Mouse (Mus musculus) hindbrain, embryonic 12.5 days (tissue): ENCODE results near the gene Olfr1423. TPM values are rescaled to one million over a fixed set of nuclear protein-coding genes. Genes with fewer than 3 reads are reported as not detected.

Source experiments
- ATAC-seq: fragments of 200-750 bp; cut with Nextera tagmentation; 2 replicates; pipeline ENCODE4 v1.8.0; 2017; ENCODE audit warnings: moderate TSS enrichment; ENCODE audit not compliant: low FRiP score
- H3K27ac ChIP-seq: fragments of 300-500 bp; sonication (generic); 2 replicates; pipeline ENCODE4 v1.5.1; 2016; ENCODE audit warnings: mild to moderate bottlenecking
- H3K27me3 ChIP-seq: fragments of 300-500 bp; sonication (generic); 2 replicates; pipeline ENCODE4 v1.6.1; 2016; ENCODE audit warnings: mild to moderate bottlenecking
- H3K36me3 ChIP-seq: fragments of 300-500 bp; sonication (generic); 2 replicates; pipeline ENCODE4 v1.6.1; 2016; ENCODE audit warnings: mild to moderate bottlenecking
- H3K4me1 ChIP-seq: fragments of 300-500 bp; sonication (generic); 2 replicates; pipeline ENCODE4 v1.6.1; 2016
- H3K4me2 ChIP-seq: fragments of 300-500 bp; sonication (generic); replicated peaks from 2 replicates; pipeline ENCODE4 v1.6.1; 2016; ENCODE audit warnings: mild to moderate bottlenecking
- H3K4me3 ChIP-seq: fragments of 300-500 bp; sonication (generic); 2 replicates; pipeline ENCODE4 v1.5.1; 2016; ENCODE audit warnings: mild to moderate bottlenecking
- H3K9ac ChIP-seq: fragments of 300-500 bp; sonication (generic); 2 replicates; pipeline ENCODE4 v1.6.1; 2016; ENCODE audit warnings: mild to moderate bottlenecking, moderate library complexity
- H3K9me3 ChIP-seq: fragments of 300-500 bp; sonication (generic); replicated peaks from 2 replicates; pipeline ENCODE4 v1.6.1; 2016; ENCODE audit warnings: mild to moderate bottlenecking
- WGBS: fragments of 180-500 bp; shearing (Covaris S2); methylation state at CpG from one replicate; pipeline ENCODE4 v1.1.7; 2016; 5-methylcytosine and 5-hydroxymethylcytosine counted together
- polyA plus RNA-seq: library from polyadenylated mRNA; unstranded; fragments of >200 nt; fragmentation: Nextera tagmentation; extraction: Ambion mirVana; gene quantifications from 2 replicates; pipeline ENCODE4 v1.2.1, GENCODE M21; 2016

Olfr1423 gene
- polyA plus RNA-seq, 1 experiment from 2014 or later = 0.04 TPM

DNA sequence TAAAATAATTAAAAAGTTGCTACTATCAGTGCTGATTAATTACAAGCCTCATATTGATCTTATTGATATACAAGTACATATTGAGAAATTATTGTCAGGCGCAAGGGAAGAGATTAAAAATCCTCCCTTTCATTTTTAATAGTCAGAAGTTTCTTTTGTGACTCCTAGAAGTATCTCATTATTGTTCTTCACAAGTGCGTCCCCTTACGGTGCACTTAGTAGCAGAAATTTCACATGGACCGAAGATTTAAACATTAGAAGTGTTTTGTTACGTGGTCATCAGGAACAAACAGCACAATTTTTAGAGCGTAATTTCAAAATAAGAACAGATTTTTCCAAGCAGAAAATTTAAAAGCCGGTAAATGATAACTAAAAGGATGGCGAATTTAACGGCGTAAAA lies 28.5 kb downstream of the Olfr1423 start:
- H3K27me3 ChIP-seq = no peaks in the 10 kb centered on the region
- H3K4me3 ChIP-seq = peak overlapping the region; percentile 59
- peak overlapping the region; percentile 39; the same call in 1 of the 2 replicates for H3K9ac ChIP-seq
- under 1% methylated on average over 10 of the region's 10 CpGs for WGBS
- H3K36me3 ChIP-seq = no peaks in the 10 kb centered on the region
- ATAC-seq = no peak
- no peaks in the 10 kb centered on the region for H3K9me3 ChIP-seq
- peak overlapping the region; percentile 59 for H3K4me2 ChIP-seq
- no peak overlapping the region for H3K27ac ChIP-seq
- H3K4me1 ChIP-seq = peaks cover under 1% of the 10 kb centered on the region; the same call in 1 of the 2 replicates

DNA sequence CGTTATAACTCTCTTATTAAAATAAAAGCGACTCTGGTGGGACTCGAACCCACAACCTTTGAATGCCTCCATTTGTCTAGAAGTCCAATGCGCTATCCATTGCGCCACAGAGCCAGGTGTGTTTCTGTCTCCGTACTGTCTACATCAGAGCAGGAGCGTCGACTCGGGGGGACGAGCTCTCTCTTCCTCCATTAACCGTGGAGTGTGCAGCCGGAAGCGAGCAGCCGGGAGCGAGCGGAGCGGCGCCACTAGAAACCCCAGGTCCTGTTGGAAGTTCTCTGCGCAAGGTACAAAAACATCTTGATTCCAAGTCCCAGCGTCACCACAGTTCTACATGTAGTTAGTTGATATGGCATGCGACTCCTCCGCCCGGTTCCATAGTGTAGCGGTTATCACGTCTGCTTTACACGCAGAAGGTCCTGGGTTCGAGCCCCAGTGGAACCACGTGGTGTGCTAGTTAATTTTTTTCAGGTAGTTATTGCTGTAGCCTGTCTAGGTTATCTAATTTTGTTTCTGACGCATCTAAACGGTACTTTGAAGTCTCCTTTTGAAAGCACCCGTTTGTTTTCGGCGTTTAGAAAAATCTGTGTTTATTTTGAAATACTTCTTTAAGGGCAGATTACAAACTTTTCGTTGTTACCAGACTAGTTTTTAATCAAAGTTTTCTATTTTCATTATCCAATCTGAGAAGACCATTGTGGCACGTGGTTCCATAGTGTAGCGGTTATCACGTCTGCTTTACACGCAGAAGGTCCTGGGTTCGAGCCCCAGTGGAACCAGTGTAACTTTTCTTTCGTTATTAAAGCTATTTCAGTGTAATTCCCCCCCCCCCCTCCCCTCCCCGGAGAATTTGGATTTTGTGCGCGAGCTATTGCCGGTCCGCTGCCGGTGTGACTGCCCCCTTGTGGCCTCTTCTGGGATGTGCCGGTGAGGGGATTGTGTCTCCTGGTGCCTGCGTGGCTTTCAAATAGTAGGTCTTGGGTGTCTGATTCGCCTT lies 29.3 kb downstream of the Olfr1423 start:
- peak overlapping the region; percentile 70 for H3K27ac ChIP-seq
- peak overlapping the region; percentile 59 for H3K4me2 ChIP-seq
- peak; percentile 82 for ATAC-seq
- under 1% methylated on average over 49 of the region's 49 CpGs for WGBS
- no peak overlapping the region for H3K9ac ChIP-seq
- H3K36me3 ChIP-seq = no peaks in the 10 kb centered on the region
- peak overlapping the region; percentile 59 for H3K4me3 ChIP-seq
- H3K4me1 ChIP-seq = peaks cover 6% of the 10 kb centered on the region; the same call in 1 of the 2 replicates
- H3K9me3 ChIP-seq = no peaks in the 10 kb centered on the region
- H3K27me3 ChIP-seq = no peaks in the 10 kb centered on the region

DNA sequence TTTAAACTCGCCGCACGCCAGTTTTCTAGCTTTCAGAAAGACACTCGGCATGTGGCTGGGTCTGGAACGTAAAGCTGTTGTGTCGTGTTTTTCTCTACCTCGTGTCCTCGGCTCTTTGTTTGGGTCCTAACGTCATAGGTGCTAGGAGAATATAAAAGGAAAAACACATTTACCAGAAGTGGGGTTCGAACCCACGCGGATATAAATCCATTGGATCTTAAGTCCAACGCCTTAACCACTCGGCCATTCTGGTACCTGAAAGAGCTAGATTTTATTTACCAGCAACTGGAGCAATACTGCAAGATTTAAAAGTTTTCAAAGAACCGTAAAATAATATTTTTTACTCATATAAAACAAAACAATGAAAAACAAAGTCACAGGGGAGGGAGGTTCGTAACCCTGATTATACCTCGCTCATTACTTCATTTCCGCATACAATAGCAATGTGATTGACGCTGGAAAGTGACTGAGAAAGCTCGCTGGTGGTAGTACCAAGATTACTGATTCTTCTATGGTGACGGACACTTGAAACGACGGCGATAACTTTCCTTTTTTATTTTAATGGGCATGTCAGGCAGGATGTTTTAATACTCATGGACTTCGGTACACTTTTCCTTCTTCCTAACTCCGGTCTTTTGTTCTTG lies 30.1 kb downstream of the Olfr1423 start:
- Histone ChIP-seq H3K9me3 (no peaks in the 10 kb centered on the region), H3K9ac (peak overlapping the region; percentile 77), H3K4me2 (peak overlapping the region; percentile 59), H3K4me1 (peaks cover 7% of the 10 kb centered on the region), H3K27me3 (no peaks in the 10 kb centered on the region), H3K36me3 (no peaks in the 10 kb centered on the region), H3K27ac (peak overlapping the region; percentile 91), H3K4me3 (peak overlapping the region; percentile 59)
- ATAC-seq = peak; percentile 59
- under 1% methylated on average over 26 of the region's 26 CpGs for WGBS

DNA sequence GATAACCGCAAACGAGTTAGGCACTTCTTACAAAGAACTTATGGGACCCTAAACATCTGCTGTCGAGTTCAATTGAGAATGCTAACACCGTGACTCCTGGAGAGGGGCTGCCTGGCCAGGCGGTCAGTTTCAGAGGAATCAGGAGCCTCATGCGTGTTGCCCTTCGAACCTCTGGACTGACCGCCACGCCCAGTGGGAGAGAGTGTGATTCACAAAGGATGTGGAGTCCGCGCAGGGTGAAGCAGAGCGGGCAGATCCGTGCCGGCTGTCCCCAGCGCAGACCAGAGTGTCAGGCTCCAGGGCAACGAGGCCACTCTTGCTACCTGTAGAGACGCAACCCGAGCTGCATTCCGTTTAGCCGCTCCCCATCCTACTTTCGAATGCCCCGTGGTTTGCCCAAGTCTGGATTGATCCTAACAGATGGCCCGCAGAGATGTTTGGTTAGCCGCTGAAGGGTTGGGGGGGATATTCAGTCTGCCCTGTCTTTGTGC lies 30.8 kb downstream of the Olfr1423 start:
- peak overlapping the region; percentile 77 for H3K9ac ChIP-seq
- 1% methylated on average over 24 of the region's 24 CpGs for WGBS
- no peaks in the 10 kb centered on the region for H3K36me3 ChIP-seq
- peak overlapping the region; percentile 59 for H3K4me3 ChIP-seq
- peaks cover 7% of the 10 kb centered on the region for H3K4me1 ChIP-seq
- ATAC-seq = peak; percentile 23
- peak overlapping the region; percentile 91 for H3K27ac ChIP-seq
- peak overlapping the region; percentile 59 for H3K4me2 ChIP-seq
- H3K9me3 ChIP-seq = no peaks in the 10 kb centered on the region
- H3K27me3 ChIP-seq = no peaks in the 10 kb centered on the region

DNA sequence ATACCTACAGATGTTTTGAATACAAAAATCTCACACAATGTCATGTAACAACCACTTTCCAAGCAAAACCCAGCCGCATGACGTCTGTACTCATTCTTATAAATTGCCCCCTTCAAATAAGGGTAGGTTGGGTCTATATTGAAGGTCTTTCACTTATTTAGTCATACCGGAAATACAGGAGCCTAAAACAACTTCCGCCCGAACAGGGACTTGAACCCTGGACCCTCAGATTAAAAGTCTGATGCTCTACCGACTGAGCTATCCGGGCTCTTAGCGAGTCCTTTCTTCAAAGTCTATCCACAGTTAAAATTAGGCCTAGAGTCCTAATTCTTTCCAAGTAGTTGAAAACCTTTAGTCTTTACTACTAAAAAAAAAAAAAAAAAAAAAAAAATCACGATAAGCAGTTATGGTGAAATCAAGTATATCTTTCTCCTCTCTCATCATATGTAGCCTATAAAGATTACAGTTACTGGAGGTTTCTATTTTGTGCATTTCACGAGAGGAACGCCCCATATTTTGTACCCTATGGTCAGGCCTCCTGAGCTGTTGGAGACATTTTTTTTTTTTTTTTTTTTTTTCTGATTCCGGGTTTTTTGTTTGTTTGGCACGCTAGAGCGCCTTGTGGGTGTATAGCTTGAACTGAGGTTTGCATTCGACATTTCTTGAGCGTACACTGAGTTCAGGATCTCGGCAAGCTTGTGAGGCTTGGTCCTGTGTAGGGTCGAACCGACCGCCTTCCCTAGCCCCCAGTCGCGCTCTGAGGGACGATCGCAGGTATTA lies 31.4 kb downstream of the Olfr1423 start:
- H3K4me2 ChIP-seq = peak overlapping the region; percentile 59
- peak overlapping the region; percentile 91 for H3K27ac ChIP-seq
- no peaks in the 10 kb centered on the region for H3K36me3 ChIP-seq
- no peaks in the 10 kb centered on the region for H3K27me3 ChIP-seq
- H3K4me1 ChIP-seq = peaks cover 9% of the 10 kb centered on the region
- no peaks in the 10 kb centered on the region for H3K9me3 ChIP-seq
- peak overlapping the region; percentile 59 for H3K4me3 ChIP-seq
- 0 out of 2 replicates have a peak, but pooled peaks have one; percentile 9 for ATAC-seq
- peak overlapping the region; percentile 77 for H3K9ac ChIP-seq
- under 1% methylated on average over 24 of the region's 24 CpGs for WGBS

DNA sequence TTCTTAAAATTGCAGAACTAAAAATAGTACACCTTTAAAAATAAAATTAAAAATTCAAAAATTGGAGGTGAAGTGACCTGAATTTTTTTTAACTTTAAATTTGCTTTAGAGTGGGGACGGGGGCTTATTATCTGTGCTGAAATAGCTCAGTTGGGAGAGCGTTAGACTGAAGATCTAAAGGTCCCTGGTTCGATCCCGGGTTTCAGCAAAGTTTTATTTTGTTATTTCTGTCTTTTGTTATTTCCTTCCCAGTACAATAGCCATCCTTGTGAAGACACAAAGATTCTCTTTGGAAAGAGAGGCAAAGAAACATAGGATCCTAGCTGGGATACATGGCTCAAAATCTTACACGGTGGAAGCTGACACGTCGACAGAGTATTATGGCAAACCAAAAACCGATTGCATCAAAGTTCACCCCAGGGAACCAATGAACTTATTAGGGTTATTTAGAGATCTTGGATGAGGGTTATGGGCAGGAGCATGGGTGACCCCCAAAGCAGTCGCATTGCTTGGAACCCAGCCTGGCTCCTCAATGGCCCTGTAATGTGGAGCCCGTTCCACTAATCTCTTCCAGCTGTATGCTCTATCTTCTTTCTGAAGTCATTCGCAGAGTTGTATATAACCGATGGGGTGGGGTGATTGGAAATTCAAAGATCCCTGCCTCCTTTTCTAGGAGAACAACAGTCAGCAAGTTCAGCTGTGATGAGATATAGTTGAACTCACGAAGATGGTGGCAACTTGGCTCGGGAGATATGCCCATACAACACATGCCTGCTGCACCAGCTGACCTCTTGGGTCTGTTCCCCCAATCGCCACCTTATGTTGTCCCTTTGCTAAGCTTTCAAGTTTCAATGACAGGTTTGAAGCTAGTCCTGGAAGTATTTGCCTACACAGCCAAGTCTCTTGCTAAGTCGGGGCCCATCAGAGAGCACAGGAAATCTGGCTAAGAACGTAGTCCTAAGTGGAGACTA lies 32.4 kb downstream of the Olfr1423 start:
- WGBS = 23% methylated on average over 17 of the region's 17 CpGs
- H3K27ac ChIP-seq = no peak overlapping the region

DNA sequence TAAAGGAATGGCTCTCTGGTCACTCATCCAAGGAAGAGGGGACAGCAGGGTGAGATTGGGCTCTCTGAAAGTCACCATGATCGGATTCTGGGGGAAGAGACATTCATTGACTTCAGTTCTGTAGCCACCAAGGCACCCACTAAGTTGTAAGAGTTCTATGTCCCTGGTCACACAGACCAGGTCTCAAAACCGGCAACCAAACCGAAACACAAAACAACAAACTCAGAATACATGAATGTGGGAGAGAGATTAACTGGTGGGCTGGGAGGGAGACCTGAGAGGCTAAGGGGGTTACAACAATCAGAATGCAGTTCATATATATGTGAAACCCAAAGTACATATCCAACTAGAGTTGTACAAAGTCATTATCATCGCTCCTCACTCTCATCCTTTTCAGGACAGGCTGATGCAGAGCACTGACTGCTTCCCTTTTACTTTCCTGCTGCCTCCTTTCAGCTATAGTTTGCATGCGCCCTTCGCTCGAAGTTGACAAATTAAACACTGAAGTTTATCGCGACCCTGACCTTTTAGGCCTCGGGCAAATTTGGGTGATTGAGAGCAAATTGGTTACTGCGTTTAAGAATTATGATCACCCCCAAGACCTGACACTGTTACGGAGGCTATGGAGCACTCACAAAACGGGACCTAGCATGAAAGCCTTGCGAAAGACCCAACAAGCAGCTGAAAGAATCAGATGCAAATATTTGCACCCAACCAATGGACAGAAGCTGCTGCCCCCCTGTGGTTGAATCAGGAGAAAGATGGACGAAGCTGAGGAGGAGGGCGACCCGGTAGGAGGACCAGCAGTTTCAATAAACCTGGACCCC lies 33.8 kb downstream of the Olfr1423 start:
- no peaks in the 10 kb centered on the region for H3K9me3 ChIP-seq
- ATAC-seq = no peak
- H3K4me1 ChIP-seq = peaks cover 12% of the 10 kb centered on the region
- no peaks in the 10 kb centered on the region for H3K36me3 ChIP-seq
- peak overlapping the region; percentile 66 for H3K4me2 ChIP-seq
- H3K27me3 ChIP-seq = no peaks in the 10 kb centered on the region
- H3K27ac ChIP-seq = no peak overlapping the region
- WGBS = 12% methylated on average over 17 of the region's 17 CpGs
- peak overlapping the region; percentile 55 for H3K4me3 ChIP-seq
- no peak overlapping the region for H3K9ac ChIP-seq

More for the DNA sequence above, 32.4 kb downstream of the Olfr1423 start:
- Histone ChIP-seq H3K27me3 (no peaks in the 10 kb centered on the region), H3K4me3 (no peak overlapping the region), H3K9ac (no peak overlapping the region), H3K36me3 (no peaks in the 10 kb centered on the region), H3K4me2 (no peak overlapping the region), H3K4me1 (peaks cover 12% of the 10 kb centered on the region), H3K9me3 (no peaks in the 10 kb centered on the region)
- no peak for ATAC-seq

DNA sequence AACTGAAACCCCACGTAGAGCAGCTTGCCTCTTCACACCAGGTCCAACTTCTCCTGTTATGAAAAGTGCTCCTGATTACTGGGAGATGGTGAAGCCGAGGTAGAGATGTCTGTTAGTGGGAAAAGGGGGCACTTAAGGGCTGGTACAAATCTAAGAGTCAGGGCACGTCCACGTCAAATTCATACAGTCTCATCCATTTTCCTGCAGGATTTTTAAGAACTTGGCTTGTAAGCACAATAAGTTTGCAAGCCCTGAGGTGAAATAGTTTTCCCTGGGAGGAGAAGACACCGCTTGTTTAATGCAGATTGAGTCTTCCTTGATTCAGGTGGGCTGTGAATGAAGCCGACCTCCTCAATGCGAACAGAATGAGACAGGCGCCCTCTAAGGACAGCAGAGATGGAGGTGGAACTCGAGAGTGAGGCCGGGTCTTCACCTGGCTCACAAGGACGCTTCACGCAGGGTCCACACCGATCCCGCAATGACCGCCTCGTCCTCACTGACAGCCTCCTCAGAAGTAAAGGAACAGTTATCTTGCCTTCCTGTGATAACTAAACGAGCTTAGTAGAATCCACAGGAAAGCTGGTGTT lies 34.7 kb downstream of the Olfr1423 start:
- Histone ChIP-seq H3K27me3 (no peaks in the 10 kb centered on the region), H3K4me1 (peaks cover 12% of the 10 kb centered on the region), H3K9ac (peak overlapping the region; percentile 49), H3K4me3 (peak overlapping the region; percentile 55), H3K4me2 (peak overlapping the region; percentile 66), H3K27ac (no peak overlapping the region), H3K36me3 (no peaks in the 10 kb centered on the region), H3K9me3 (no peaks in the 10 kb centered on the region)
- no peak for ATAC-seq
- WGBS = 2% methylated on average over 17 of the region's 17 CpGs

DNA sequence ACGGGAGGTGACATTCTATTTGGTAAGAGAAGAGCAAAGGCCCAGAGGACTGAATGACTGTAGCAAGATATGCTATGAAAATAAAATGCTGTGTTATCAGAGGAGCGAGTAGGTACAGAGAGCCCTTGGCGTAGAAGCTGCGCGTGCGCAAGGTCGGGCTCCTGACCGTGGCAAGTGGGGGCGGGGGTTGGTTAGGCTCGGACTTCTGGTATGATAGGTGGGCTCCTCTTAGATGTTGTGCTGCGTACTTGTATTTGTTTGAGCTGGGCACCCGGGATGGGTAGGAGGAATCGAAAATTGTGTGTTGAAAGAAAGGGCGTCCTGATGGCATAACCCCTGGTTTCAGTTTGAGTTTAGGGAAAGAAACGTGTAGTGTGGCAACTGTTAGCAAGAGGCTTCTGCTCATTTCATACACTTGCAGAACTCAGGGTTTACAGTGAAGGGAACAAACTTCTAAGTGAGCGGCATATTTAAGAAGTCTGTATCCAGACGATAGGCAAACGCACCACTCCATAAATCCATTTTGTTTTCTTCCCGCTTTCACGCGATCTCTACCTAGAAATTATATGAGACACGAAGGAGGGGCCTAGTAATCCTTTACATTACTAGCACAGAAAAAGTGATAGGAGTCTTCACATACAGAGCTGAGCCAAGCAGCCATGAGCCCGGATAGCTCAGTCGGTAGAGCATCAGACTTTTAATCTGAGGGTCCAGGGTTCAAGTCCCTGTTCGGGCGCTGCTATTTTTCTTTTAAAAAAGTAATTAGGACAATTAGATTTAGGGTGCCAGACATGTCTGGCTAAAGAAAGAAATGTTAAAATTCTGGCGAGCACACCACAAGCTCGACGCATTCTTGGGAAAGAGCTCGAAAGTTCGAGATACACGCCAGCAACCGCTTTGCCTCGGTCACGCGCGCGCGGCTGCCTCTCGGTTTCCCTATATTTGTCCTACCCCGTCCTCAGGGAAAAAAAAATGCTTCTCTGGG lies 35.4 kb downstream of the Olfr1423 start:
- peak overlapping the region; percentile 59 for H3K9ac ChIP-seq
- peak overlapping the region; percentile 55 for H3K4me3 ChIP-seq
- peak overlapping the region; percentile 62 for H3K27ac ChIP-seq
- peak; percentile 80 for ATAC-seq
- no peaks in the 10 kb centered on the region for H3K27me3 ChIP-seq
- peak overlapping the region; percentile 66 for H3K4me2 ChIP-seq
- no peaks in the 10 kb centered on the region for H3K9me3 ChIP-seq
- peaks cover 12% of the 10 kb centered on the region for H3K4me1 ChIP-seq
- no peaks in the 10 kb centered on the region for H3K36me3 ChIP-seq
- under 1% methylated on average over 41 of the region's 41 CpGs for WGBS
